Mouse (Mus musculus) C2C12 (cell line): ENCODE results near the gene Akap2.

Source experiments
- CEBPB ChIP-seq: IDR thresholded peaks from one replicate; pipeline ENCODE4 v1.6.1; 2011; ENCODE audit warnings: low read depth, mild to moderate bottlenecking, control low read depth, moderate library complexity
- CTCF ChIP-seq: IDR thresholded peaks from one replicate; pipeline ENCODE4 v1.5.1; 2011; ENCODE audit not compliant: control insufficient read depth, insufficient read depth, insufficient read length
- FOSL1 ChIP-seq: IDR thresholded peaks from one replicate; pipeline ENCODE4 v1.8.0; 2011; ENCODE audit warnings: mild to moderate bottlenecking, low read length; ENCODE audit not compliant: poor library complexity, insufficient read depth, severe bottlenecking
- MAX ChIP-seq: IDR thresholded peaks from one replicate; pipeline ENCODE4 v1.6.1; 2011; ENCODE audit warnings: mild to moderate bottlenecking, control low read depth
- MYOD1 ChIP-seq: IDR thresholded peaks from one replicate; pipeline ENCODE4 v1.6.1; 2011; ENCODE audit warnings: low read depth; ENCODE audit not compliant: control insufficient read depth, insufficient read length
- MYOG ChIP-seq: IDR thresholded peaks from one replicate; pipeline ENCODE4 v1.6.1; 2011; ENCODE audit not compliant: control insufficient read depth, insufficient read length; ENCODE audit errors: extremely low read depth

DNA sequence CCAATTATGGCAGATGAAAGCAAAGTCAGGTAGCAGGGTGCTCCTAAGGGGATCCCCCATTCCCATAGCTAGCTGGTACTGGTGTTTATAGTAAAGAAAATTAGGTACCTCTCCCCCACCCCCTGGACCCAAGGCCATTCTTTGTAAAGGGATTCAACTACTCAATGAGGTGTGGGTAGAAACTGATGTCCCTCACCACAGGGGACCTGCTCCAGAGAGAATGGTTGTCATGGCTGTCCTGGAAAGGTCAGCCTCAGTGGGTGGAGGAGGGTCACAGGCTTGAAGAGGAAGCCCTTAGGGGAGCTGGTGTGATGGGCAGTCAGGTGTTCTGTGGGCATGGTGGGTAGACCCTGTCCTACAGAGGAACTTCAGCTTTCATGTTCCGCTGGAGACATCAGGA lies 203.1 kb downstream of the Akap2 start:
- TF ChIP-seq CTCF (no peak), MAX (no peak), MYOG (no peak), CEBPB (no peak), FOSL1 (no peak), MYOD1 (no peak)
